Mouse (Mus musculus): ENCODE results near the gene Lpar2.

Lpar2 gene

GRCm38 (mm10) chr8:69870003-69870765 lies 48.0 kb downstream of the Lpar2 start:
- no peak for DNase-seq (ENCODE audit: low spot score)

- no peak for DNase-seq (ENCODE audit: low spot score)
Measured at GRCm38 (mm10) chr8:69870907-69871306, 48.7 kb downstream of the Lpar2 start.

- no peak for DNase-seq (ENCODE audit: low spot score)
Measured at GRCm38 (mm10) chr8:69874155-69874554, 51.9 kb downstream of the Lpar2 start.

- no peak for DNase-seq (ENCODE audit: low spot score)
Measured at GRCm38 (mm10) chr8:69874654-69875053, 52.4 kb downstream of the Lpar2 start.

- no peak for DNase-seq (ENCODE audit: low spot score)
Measured at GRCm38 (mm10) chr8:69876097-69876496, 53.9 kb downstream of the Lpar2 start.

DNA sequence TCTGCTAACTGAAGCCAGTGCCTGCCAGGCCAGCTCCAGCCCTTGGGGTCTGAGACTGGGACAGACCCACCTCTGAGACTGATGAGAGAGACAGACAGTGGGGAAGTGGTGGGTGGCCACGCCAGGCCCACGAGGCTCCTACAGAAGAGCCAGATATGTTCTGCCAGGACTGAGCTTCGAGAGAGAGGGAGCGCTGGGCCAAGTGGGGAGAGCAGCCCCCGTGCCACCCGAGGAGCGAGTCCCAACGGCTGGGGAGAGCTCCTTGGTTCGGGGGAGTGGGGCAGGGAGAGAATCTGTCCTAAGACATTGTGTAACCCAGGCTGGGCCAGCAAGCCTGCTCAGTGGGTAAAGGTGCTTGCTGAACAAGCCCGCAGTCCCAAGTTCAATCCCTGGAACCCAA lies 54.7 kb downstream of the Lpar2 start:
- no peak for DNase-seq (ENCODE audit: low spot score)

DNA sequence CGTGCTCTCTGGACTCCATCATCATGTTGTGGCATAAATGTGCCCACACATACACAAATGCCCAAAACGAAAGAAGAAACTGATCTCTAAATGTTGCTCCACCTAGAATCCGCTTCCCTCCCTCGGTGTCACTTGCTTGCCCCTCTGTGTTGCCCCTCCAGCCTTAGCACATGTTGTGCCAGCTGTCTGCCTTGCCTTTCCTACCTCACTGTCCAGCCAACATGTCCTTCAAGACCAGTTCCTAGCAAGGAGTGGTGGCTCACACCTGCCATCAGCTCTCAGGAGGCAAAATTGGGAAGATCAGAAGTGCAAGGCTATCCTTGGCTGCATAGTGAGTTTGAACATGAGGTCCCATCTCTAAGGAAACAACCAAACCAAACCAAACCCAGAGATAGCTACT lies 55.2 kb downstream of the Lpar2 start:
- no peak for DNase-seq (ENCODE audit: low spot score)

- no peak for DNase-seq (ENCODE audit: low spot score)
Measured at GRCm38 (mm10) chr8:69877992-69878391, 55.8 kb downstream of the Lpar2 start.

GRCm38 (mm10) chr8:69879678-69880077 lies 57.4 kb downstream of the Lpar2 start:
- DNase-seq (ENCODE audit: low spot score) = no peak

All from ovary, postnatal 10 days (tissue).